Mouse (Mus musculus): ENCODE results near the gene Rpl15.

Rpl15 gene

GRCm38 (mm10) chr14:18270529-18271441, at the start of gene Rpl15, which contains the start of gene Nkiras1:
Rpl15 (minus strand) TSS chr14:18271391.
Nkiras1 (plus strand) TSS chr14:18271136.
- DNase-seq (ENCODE audit: extremely low read depth, insufficient read length, low spot score): peak; percentile 99

GRCm38 (mm10) chr14:18317457-18318411, 46.5 kb upstream of the Rpl15 start:
- no peak for DNase-seq (ENCODE audit: extremely low read depth, insufficient read length, low spot score)

- no peak for DNase-seq (ENCODE audit: extremely low read depth, insufficient read length, low spot score)
Measured at GRCm38 (mm10) chr14:18304165-18304564, 33.0 kb upstream of the Rpl15 start.

GRCm38 (mm10) chr14:18303262-18303661, 32.1 kb upstream of the Rpl15 start:
- DNase-seq (ENCODE audit: extremely low read depth, insufficient read length, low spot score): no peak

- DNase-seq (ENCODE audit: extremely low read depth, insufficient read length, low spot score): no peak
Measured at GRCm38 (mm10) chr14:18302750-18303149, 31.6 kb upstream of the Rpl15 start.

GRCm38 (mm10) chr14:18301591-18301990, 30.4 kb upstream of the Rpl15 start:
- DNase-seq (ENCODE audit: extremely low read depth, insufficient read length, low spot score): no peak

GRCm38 (mm10) chr14:18300676-18301075, 29.5 kb upstream of the Rpl15 start:
- DNase-seq (ENCODE audit: extremely low read depth, insufficient read length, low spot score): no peak

- DNase-seq (ENCODE audit: extremely low read depth, insufficient read length, low spot score): no peak
Measured at GRCm38 (mm10) chr14:18298874-18299273, 27.7 kb upstream of the Rpl15 start.

- no peak for DNase-seq (ENCODE audit: extremely low read depth, insufficient read length, low spot score)
Measured at GRCm38 (mm10) chr14:18297441-18297840, 26.2 kb upstream of the Rpl15 start.

GRCm38 (mm10) chr14:18292578-18292977, 21.4 kb upstream of the Rpl15 start:
- no peak for DNase-seq (ENCODE audit: extremely low read depth, insufficient read length, low spot score)

- DNase-seq (ENCODE audit: extremely low read depth, insufficient read length, low spot score): no peak
Measured at GRCm38 (mm10) chr14:18292111-18292510, 20.9 kb upstream of the Rpl15 start.

- DNase-seq (ENCODE audit: extremely low read depth, insufficient read length, low spot score): no peak
Measured at GRCm38 (mm10) chr14:18287391-18287790, 16.2 kb upstream of the Rpl15 start.

- DNase-seq (ENCODE audit: extremely low read depth, insufficient read length, low spot score): no peak
Measured at GRCm38 (mm10) chr14:18286441-18286840, 15.2 kb upstream of the Rpl15 start.

- no peak for DNase-seq (ENCODE audit: extremely low read depth, insufficient read length, low spot score)
Measured at GRCm38 (mm10) chr14:18285476-18285875, 14.3 kb upstream of the Rpl15 start.

- no peak for DNase-seq (ENCODE audit: extremely low read depth, insufficient read length, low spot score)
Measured at GRCm38 (mm10) chr14:18284581-18284980, 13.4 kb upstream of the Rpl15 start.

GRCm38 (mm10) chr14:18280375-18280774, 9.2 kb upstream of the Rpl15 start:
- DNase-seq (ENCODE audit: extremely low read depth, insufficient read length, low spot score): no peak

GRCm38 (mm10) chr14:18274526-18274925, 3.3 kb upstream of the Rpl15 start:
- no peak for DNase-seq (ENCODE audit: extremely low read depth, insufficient read length, low spot score)

GRCm38 (mm10) chr14:18271666-18272065, 475 bp upstream of the Rpl15 start:
- DNase-seq (ENCODE audit: extremely low read depth, insufficient read length, low spot score): no peak

- peak; percentile 30 for DNase-seq (ENCODE audit: extremely low read depth, insufficient read length, low spot score)
Measured at GRCm38 (mm10) chr14:18269947-18270528, 1.2 kb downstream of the Rpl15 start.

- DNase-seq (ENCODE audit: extremely low read depth, insufficient read length, low spot score): no peak
Measured at GRCm38 (mm10) chr14:18263427-18263826, 7.8 kb downstream of the Rpl15 start.

GRCm38 (mm10) chr14:18261203-18261602, 10.0 kb downstream of the Rpl15 start:
- DNase-seq (ENCODE audit: extremely low read depth, insufficient read length, low spot score): no peak

Measured in 3134 (cell line).